Mouse (Mus musculus) erythroblast, embryonic 14.5 days (primary cell): ENCODE data around the gene Mrc1. TPM values are rescaled to one million over a fixed set of nuclear protein-coding genes. Genes with fewer than 3 reads are reported as not detected.

Experiments used
- H3K27me3 ChIP-seq: 2 replicates; pipeline ENCODE4 v1.6.1; 2012; ENCODE audit warnings: inconsistent platforms; ENCODE audit not compliant: control insufficient read depth
- H3K36me3 ChIP-seq: 2 replicates; pipeline ENCODE4 v1.6.1; 2012; ENCODE audit warnings: mild to moderate bottlenecking, inconsistent platforms; ENCODE audit not compliant: control insufficient read depth
- H3K4me1 ChIP-seq: 2 replicates; pipeline ENCODE4 v1.6.1; 2012; ENCODE audit warnings: inconsistent platforms; ENCODE audit not compliant: control insufficient read depth
- H3K4me3 ChIP-seq: replicated peaks from 2 replicates; pipeline ENCODE3; 2012; ENCODE audit warnings: moderate library complexity, mild to moderate bottlenecking, inconsistent platforms
- H3K9me3 ChIP-seq: 2 replicates; pipeline ENCODE4 v1.6.1; 2012; ENCODE audit warnings: low read length, inconsistent platforms, mixed read lengths; ENCODE audit not compliant: control insufficient read depth
- GATA1 ChIP-seq: IDR thresholded peaks from 2 replicates; pipeline ENCODE4 v1.6.1; 2012; ENCODE audit warnings: low read length, inconsistent platforms, mixed read lengths
- TAL1 ChIP-seq: IDR thresholded peaks from 3 replicates; pipeline ENCODE4 v1.6.1; 2012; ENCODE audit warnings: low read length, inconsistent platforms, mixed read lengths
- polyA plus RNA-seq: library from polyadenylated mRNA; stranded (reverse); fragments of >175 nt; gene quantifications from 2 replicates; pipeline ENCODE4 v1.2.3, GENCODE M21; 2012

The Mrc1 gene
- polyA plus RNA-seq, 1 experiment = 0.03 TPM

- Histone ChIP-seq H3K36me3 (no peaks in the 10 kb centered on the region), H3K4me3 (no peak overlapping the region), H3K27me3 (no peaks in the 10 kb centered on the region), H3K4me1 (no peaks in the 10 kb centered on the region), H3K9me3 (no peaks in the 10 kb centered on the region)
- TF ChIP-seq TAL1 (no peak), GATA1 (no peak)
Observed at GRCm38 (mm10) chr2:14235319-14235718, 6.1 kb downstream of the Mrc1 start.

DNA sequence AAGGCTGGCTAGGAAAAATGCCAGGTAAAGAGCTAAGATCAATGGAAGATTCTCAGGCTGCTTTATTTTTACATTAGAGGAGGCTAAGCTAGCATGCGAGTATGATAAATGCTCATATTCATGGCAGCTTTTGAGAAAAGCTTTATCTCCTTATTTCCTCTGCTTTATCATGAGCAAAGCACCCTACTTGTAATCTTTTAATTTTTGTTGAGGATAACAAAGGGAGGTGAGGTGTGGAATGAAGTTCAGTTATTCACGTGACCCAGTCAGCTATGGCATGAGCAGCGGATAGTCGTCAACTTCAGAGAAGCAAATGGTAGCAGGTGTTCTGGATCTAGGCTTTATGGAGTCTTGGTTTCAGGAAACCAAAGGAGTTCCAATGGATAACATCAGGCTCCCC is 7.7 kb downstream of the Mrc1 start:
- no peak overlapping the region for H3K4me3 ChIP-seq
- no peaks in the 10 kb centered on the region for H3K4me1 ChIP-seq
- no peaks in the 10 kb centered on the region for H3K27me3 ChIP-seq
- no peaks in the 10 kb centered on the region for H3K9me3 ChIP-seq
- no peaks in the 10 kb centered on the region for H3K36me3 ChIP-seq
- TF ChIP-seq GATA1 (no peak), TAL1 (no peak)

- Histone ChIP-seq H3K27me3 (no peaks in the 10 kb centered on the region), H3K36me3 (no peaks in the 10 kb centered on the region), H3K4me3 (no peak overlapping the region), H3K9me3 (no peaks in the 10 kb centered on the region), H3K4me1 (no peaks in the 10 kb centered on the region)
- no peak for TF ChIP-seq GATA1
- TF ChIP-seq TAL1 = no peak
Observed at GRCm38 (mm10) chr2:14237723-14238122, 8.5 kb downstream of the Mrc1 start.

DNA sequence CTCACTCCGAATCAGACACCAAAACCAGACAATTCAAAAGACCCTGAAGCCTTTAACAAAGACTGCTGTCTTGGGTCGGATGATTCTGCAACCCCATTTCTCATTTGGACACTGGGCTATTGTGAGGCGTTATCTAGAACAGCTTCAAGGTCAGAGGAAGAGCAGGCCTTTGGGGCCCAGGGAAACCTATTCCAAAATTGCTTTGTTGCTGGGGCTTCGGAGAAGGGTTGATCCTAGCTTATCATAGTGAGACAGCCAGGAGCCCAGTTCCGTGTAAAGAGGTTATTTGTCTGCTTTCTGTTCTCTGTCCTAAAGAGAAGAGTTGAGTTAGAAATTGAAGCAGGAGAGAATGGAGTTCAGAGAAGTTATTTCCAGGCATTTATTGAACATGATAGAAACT is 10.0 kb downstream of the Mrc1 start:
- H3K9me3 ChIP-seq = no peaks in the 10 kb centered on the region
- H3K4me3 ChIP-seq = no peak overlapping the region
- TF ChIP-seq TAL1 = no peak
- no peak for TF ChIP-seq GATA1
- no peaks in the 10 kb centered on the region for H3K36me3 ChIP-seq
- no peaks in the 10 kb centered on the region for H3K27me3 ChIP-seq
- H3K4me1 ChIP-seq = no peaks in the 10 kb centered on the region

GRCm38 (mm10) chr2:14244157-14244556 is 15.0 kb downstream of the Mrc1 start:
- no peaks in the 10 kb centered on the region for H3K9me3 ChIP-seq
- no peaks in the 10 kb centered on the region for H3K27me3 ChIP-seq
- no peak for TF ChIP-seq TAL1
- no peak for TF ChIP-seq GATA1
- H3K4me3 ChIP-seq = no peak overlapping the region
- H3K4me1 ChIP-seq = no peaks in the 10 kb centered on the region
- H3K36me3 ChIP-seq = no peaks in the 10 kb centered on the region

- Histone ChIP-seq H3K4me1 (no peaks in the 10 kb centered on the region), H3K4me3 (no peak overlapping the region), H3K9me3 (no peaks in the 10 kb centered on the region), H3K27me3 (no peaks in the 10 kb centered on the region), H3K36me3 (no peaks in the 10 kb centered on the region)
- TF ChIP-seq TAL1 = no peak
- no peak for TF ChIP-seq GATA1
Observed at GRCm38 (mm10) chr2:14244668-14245067, 15.5 kb downstream of the Mrc1 start.

- no peak overlapping the region for H3K4me3 ChIP-seq
- H3K36me3 ChIP-seq = no peaks in the 10 kb centered on the region
- no peaks in the 10 kb centered on the region for H3K9me3 ChIP-seq
- no peaks in the 10 kb centered on the region for H3K4me1 ChIP-seq
- TF ChIP-seq TAL1 (no peak), GATA1 (no peak)
- H3K27me3 ChIP-seq = no peaks in the 10 kb centered on the region
Observed at GRCm38 (mm10) chr2:14249839-14250564, 20.8 kb downstream of the Mrc1 start.

DNA sequence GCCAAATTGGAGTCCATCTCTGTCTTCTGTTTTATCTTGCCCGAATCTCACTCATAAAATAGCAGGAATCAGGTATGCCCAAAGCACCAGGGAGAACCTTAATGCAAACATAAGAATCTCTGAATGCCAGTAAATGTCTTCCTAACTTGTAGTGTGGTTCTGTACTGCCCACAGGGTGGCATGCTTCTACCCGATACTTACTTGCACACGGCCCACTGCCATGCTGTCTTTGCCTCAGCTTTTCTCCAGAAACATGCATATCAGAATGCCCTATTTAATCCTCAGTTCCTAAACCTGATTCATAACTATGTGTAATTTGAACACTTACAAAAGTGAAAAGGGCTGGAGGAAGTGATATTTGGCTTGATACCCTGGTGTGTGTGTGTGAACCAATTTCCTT is 22.7 kb downstream of the Mrc1 start:
- Histone ChIP-seq H3K4me3 (no peak overlapping the region), H3K27me3 (no peaks in the 10 kb centered on the region), H3K36me3 (no peaks in the 10 kb centered on the region), H3K4me1 (no peaks in the 10 kb centered on the region), H3K9me3 (no peaks in the 10 kb centered on the region)
- TF ChIP-seq TAL1 (no peak), GATA1 (no peak)

DNA sequence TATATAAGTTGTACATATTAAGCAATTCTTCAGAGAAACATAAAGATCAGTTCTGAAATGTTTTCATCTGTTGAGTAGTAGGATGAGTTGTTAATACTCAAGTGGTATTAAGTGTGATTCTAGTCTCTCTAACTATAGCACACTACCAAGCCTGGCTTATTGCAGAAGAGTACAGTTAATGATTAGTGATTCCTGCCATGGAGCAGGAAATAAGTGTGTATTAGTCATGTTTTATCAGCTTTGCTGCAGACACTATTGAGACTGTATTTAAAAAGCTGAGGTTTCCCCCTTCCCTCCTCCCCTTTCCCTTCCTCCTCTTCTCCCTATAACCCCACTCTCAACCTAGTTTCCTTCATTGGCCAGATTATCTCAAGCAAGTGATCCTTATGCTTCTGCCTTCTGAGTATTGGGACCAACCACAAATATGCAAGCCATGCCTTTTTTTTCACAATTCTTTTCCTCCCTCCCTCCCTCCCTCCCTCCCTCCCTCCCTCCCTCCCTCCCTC is 29.2 kb downstream of the Mrc1 start:
- no peaks in the 10 kb centered on the region for H3K27me3 ChIP-seq

More for the DNA sequence above, 29.2 kb downstream of the Mrc1 start:
- TF ChIP-seq TAL1 (no peak), GATA1 (no peak)
- no peak overlapping the region for H3K4me3 ChIP-seq
- H3K4me1 ChIP-seq = no peaks in the 10 kb centered on the region
- no peaks in the 10 kb centered on the region for H3K9me3 ChIP-seq
- no peaks in the 10 kb centered on the region for H3K36me3 ChIP-seq
